Mouse (Mus musculus): ENCODE results near the gene Tmem8b.

DNA sequence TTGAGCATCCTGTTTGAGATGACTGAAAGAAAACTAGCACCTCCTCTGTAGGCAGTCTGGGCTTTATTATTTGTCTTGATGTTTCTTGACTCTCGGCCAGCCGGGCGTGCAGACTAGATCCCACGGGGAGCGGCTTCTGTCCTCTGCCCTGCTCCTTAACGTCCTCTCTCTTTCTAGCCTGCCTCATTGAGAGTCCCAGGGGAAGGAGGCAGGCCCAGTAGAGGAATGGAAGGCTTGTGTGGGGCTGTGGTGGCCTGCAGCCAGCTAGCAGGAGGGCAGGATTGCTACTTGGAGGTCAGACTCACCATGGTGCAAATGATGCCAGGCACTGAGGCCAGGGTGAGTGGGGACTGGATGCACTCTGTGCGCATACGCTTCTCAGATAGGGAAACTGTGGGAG, 35.1 kb downstream of the Tmem8b start:
- no peak for TF ChIP-seq POLR2AphosphoS5 (IDR thresholded peaks at IDR 0.05; ENCODE audit: insufficient replicate concordance, low read depth, low read length)
- TF ChIP-seq CTCF (IDR thresholded peaks at IDR 0.05; ENCODE audit: low read depth, low read length), result no peak

All from G1E (cell line).